ENCODE assay signal across 14 mouse cellular contexts in genomic region chr4:54648254-54648653, GRCm38 (mm10).
A peak's percentile ranks its signal among the peaks of the same experiment; 100 is the strongest.
DNase-seq lines count a peak whose midpoint lies in the region; ATAC-seq and TF ChIP-seq lines count a peak whose summit lies in the region.
"Had no signal": no experiment of that assay in that cellular context is flagged by ENCODE, and none has a peak within 500 bp of the region (broad histone marks: within the 10 kb centered on the region; RNA-seq: fewer than 3 reads in every experiment).

No protein-coding gene starts in this region.

- no peak for TF ChIP-seq CTCF in lung, adult 2 months (IDR thresholded peaks at IDR 0.05; ENCODE audit: insufficient read depth, low read length)
- no peak for TF ChIP-seq CTCF in kidney, postnatal 0 days (IDR thresholded peaks at IDR 0.05; ENCODE audit: low read depth)

- peak; percentile 65 for DNase-seq in heart, adult 11 months
- DNase-seq in heart, postnatal 25 days (ENCODE audit: low spot score): no peak
- no peak for DNase-seq in lung, adult 2 months
- DNase-seq in adipocyte (ENCODE audit: low spot score): peak; percentile 60
- peak; percentile 9 for DNase-seq in kidney, postnatal 0 days (ENCODE audit: low spot score)
- DNase-seq: cerebellum, adult 2 months; right cerebral cortex, postnatal 25 days; thymus, adult 18-20 months had no signal

- 39% methylated on average over 4 of the region's 4 CpGs for WGBS in lung, embryonic 16.5 days
- 59% methylated on average over 4 of the region's 4 CpGs for WGBS in lung, adult 2 months
- WGBS in kidney, postnatal 0 days: 54% methylated on average over 4 of the region's 4 CpGs

- no peak overlapping the region for H3K9ac ChIP-seq in lung, embryonic 16.5 days (ENCODE audit: low read length)
- no peak overlapping the region for H3K9ac ChIP-seq in kidney, postnatal 0 days (ENCODE audit: low read depth, low read length)
- H3K9ac ChIP-seq: forebrain, embryonic 13.5 days; lung, embryonic 15.5 days had no signal

- no peak overlapping the region for H3K27ac ChIP-seq in lung, embryonic 16.5 days (ENCODE audit: low read length)
- no peak overlapping the region for H3K27ac ChIP-seq in kidney, postnatal 0 days
- H3K27ac ChIP-seq: forebrain, embryonic 13.5 days; lung, embryonic 15.5 days had no signal

- H3K27me3 ChIP-seq in lung, embryonic 16.5 days (ENCODE audit: control insufficient read depth, insufficient read depth, low read depth, low read length): no peaks in the 10 kb centered on the region
- H3K27me3 ChIP-seq in kidney, postnatal 0 days (ENCODE audit: insufficient read depth, low read length): no peaks in the 10 kb centered on the region
- H3K27me3 ChIP-seq: forebrain, embryonic 13.5 days; lung, embryonic 15.5 days had no signal

- TF ChIP-seq POLR2A in lung, adult 2 months (IDR thresholded peaks at IDR 0.05; ENCODE audit: borderline replicate concordance, extremely low read depth, low read depth, low read length): no peak

- no peaks in the 10 kb centered on the region for H3K36me3 ChIP-seq in lung, embryonic 16.5 days (ENCODE audit: control insufficient read depth, insufficient read depth, low read length)
- no peaks in the 10 kb centered on the region for H3K36me3 ChIP-seq in kidney, postnatal 0 days (ENCODE audit: insufficient read depth, low read length)
- H3K36me3 ChIP-seq: G1E; lung, embryonic 15.5 days had no signal

- intact Hi-C loops in heart, postnatal 25 days (cut with DNase I): no loop called here

- no peaks in the 10 kb centered on the region; the same call in 1 of the 2 replicates for H3K4me1 ChIP-seq in lung, embryonic 16.5 days (replicated peaks; ENCODE audit: control insufficient read depth, insufficient read depth, low read length)
- H3K4me1 ChIP-seq in lung, adult 2 months (ENCODE audit: control insufficient read depth, insufficient read depth, low read length): no peaks in the 10 kb centered on the region
- no peaks in the 10 kb centered on the region for H3K4me1 ChIP-seq in kidney, postnatal 0 days (replicated peaks; ENCODE audit: insufficient read depth, low read length)

- no peaks in the 10 kb centered on the region for H3K9me3 ChIP-seq in lung, embryonic 16.5 days (ENCODE audit: control insufficient read depth, low read length)
- H3K9me3 ChIP-seq in kidney, postnatal 0 days (replicated peaks; ENCODE audit: low read length): no peaks in the 10 kb centered on the region
- H3K9me3 ChIP-seq: forebrain, embryonic 13.5 days; lung, embryonic 15.5 days had no signal

- peak; percentile 52; the same call in 1 of the 2 replicates for ATAC-seq in lung, embryonic 16.5 days (ENCODE audit: low read depth)
- no peak for ATAC-seq in kidney, postnatal 0 days (replicated peaks; ENCODE audit: low FRiP score, low read depth)
- no peak for ATAC-seq in granulocyte monocyte progenitor cell, adult 5-6 weeks (replicated peaks; ENCODE audit: poor library complexity, severe bottlenecking)

- H3K4me2 ChIP-seq in lung, embryonic 16.5 days (ENCODE audit: low read depth, low read length): no peak overlapping the region
- H3K4me2 ChIP-seq in kidney, postnatal 0 days (ENCODE audit: low read length): no peak overlapping the region
- H3K4me2 ChIP-seq: forebrain, embryonic 13.5 days; lung, embryonic 15.5 days; midbrain, embryonic 11.5 days had no signal

- no peak overlapping the region for H3K4me3 ChIP-seq in lung, embryonic 16.5 days (ENCODE audit: low read length)
- no peak overlapping the region for H3K4me3 ChIP-seq in lung, adult 2 months (replicated peaks; ENCODE audit: extremely low read depth, low read depth, low read length)
- H3K4me3 ChIP-seq in kidney, postnatal 0 days (replicated peaks; ENCODE audit: low read depth, low read length): no peak overlapping the region
- H3K4me3 ChIP-seq: forebrain, embryonic 13.5 days; lung, embryonic 15.5 days had no signal

Comparison
In these comparisons a context has a peak if more than half of its experiments do, and no peak if none do; other contexts are left out.
1. DNase-seq: peak in heart, adult 11 months (single experiment), adipocyte (single experiment) and kidney, postnatal 0 days (single experiment); none in heart, postnatal 25 days (single experiment) and lung, adult 2 months (single experiment).